Mouse (Mus musculus) kidney, postnatal 0 days (tissue): ENCODE results near the gene Ggcx. TPM values are rescaled to one million over a fixed set of nuclear protein-coding genes. Genes with fewer than 3 reads are reported as not detected.

ENCODE experiments used
- ATAC-seq: fragments of 200-750 bp; cut with Nextera tagmentation; replicated peaks from 2 replicates; pipeline ENCODE4 v1.8.0; 2017; ENCODE audit warnings: low read depth, moderate number of reproducible peaks, moderate TSS enrichment, moderate library complexity; ENCODE audit not compliant: low FRiP score
- DNase-seq: peaks from one replicate; pipeline ENCODE4 v3.0.0-alpha.2; 2016; ENCODE audit warnings: low spot score
- H3K27ac ChIP-seq: fragments of 300-500 bp; sonication (generic); 2 replicates; pipeline ENCODE4 v1.5.1; 2014; ENCODE audit warnings: mild to moderate bottlenecking
- H3K27me3 ChIP-seq: fragments of 300-500 bp; sonication (generic); 2 replicates; pipeline ENCODE4 v1.6.1; 2014; ENCODE audit warnings: low read length, mixed read lengths; ENCODE audit not compliant: insufficient read depth
- H3K36me3 ChIP-seq: fragments of 300-500 bp; sonication (generic); 2 replicates; pipeline ENCODE4 v1.6.1; 2014; ENCODE audit warnings: low read length, mixed read lengths; ENCODE audit not compliant: insufficient read depth
- H3K4me1 ChIP-seq: fragments of 300-500 bp; sonication (generic); replicated peaks from 2 replicates; pipeline ENCODE4 v1.6.1; 2014; ENCODE audit warnings: antibody characterized with exemption, low read length, mixed read lengths; ENCODE audit not compliant: insufficient read depth
- H3K4me2 ChIP-seq: fragments of 300-500 bp; sonication (generic); 2 replicates; pipeline ENCODE4 v1.6.1; 2014; ENCODE audit warnings: mild to moderate bottlenecking, low read length, moderate library complexity, mixed read lengths
- H3K4me3 ChIP-seq: fragments of 300-500 bp; sonication (generic); replicated peaks from 2 replicates; pipeline ENCODE4 v1.5.1; 2014; ENCODE audit warnings: low read depth, low read length
- H3K9ac ChIP-seq: fragments of 300-500 bp; sonication (generic); 2 replicates; pipeline ENCODE4 v1.6.1; 2014; ENCODE audit warnings: low read depth, low read length
- H3K9me3 ChIP-seq: fragments of 300-500 bp; sonication (generic); replicated peaks from 2 replicates; pipeline ENCODE4 v1.6.1; 2016; ENCODE audit warnings: low read length, inconsistent platforms, mixed read lengths
- CTCF ChIP-seq: IDR thresholded peaks from 2 replicates; pipeline ENCODE4 v1.5.1; 2016; ENCODE audit warnings: antibody characterized with exemption, low read depth, mild to moderate bottlenecking, moderate library complexity
- WGBS: fragments of 180-500 bp; shearing (Covaris S2); extraction: QIAGEN DNeasy Blood & Tissue Kit; methylation state at CpG from one replicate; pipeline ENCODE4 v1.1.7; 2014; 5-methylcytosine and 5-hydroxymethylcytosine counted together
- polyA plus RNA-seq: library from polyadenylated mRNA; unstranded; fragments of >200 nt; fragmentation: Nextera tagmentation; extraction: Ambion mirVana; gene quantifications from 2 replicates; pipeline ENCODE4 v1.2.1, GENCODE M21; 2015

The Ggcx gene
- polyA plus RNA-seq, 1 experiment from 2014 or later = 19.1 TPM

- H3K4me2 ChIP-seq = peak overlapping the region; percentile 71
- H3K9me3 ChIP-seq = no peaks in the 10 kb centered on the region
- H3K27me3 ChIP-seq = no peaks in the 10 kb centered on the region
- H3K36me3 ChIP-seq = peaks cover 7% of the 10 kb centered on the region
- ATAC-seq (peak; percentile 11; the same call in 1 of the 2 replicates), DNase-seq (peak; percentile 56)
- H3K9ac ChIP-seq = peak overlapping the region; percentile 83
- H3K27ac ChIP-seq = peak overlapping the region; percentile 99
- peaks cover 27% of the 10 kb centered on the region; the same call in 1 of the 2 replicates for H3K4me1 ChIP-seq
- WGBS = 8% methylated on average over 13 of the region's 13 CpGs
- H3K4me3 ChIP-seq = peak overlapping the region; percentile 57
- no peak for TF ChIP-seq CTCF
Observed at GRCm38 (mm10) chr6:72389471-72389940, 24.6 kb upstream of the Ggcx start.

GRCm38 (mm10) chr6:72389941-72390771, 24.0 kb upstream of the Ggcx start, which contains the start of gene Vamp8:
Gene Vamp8, minus strand, starts transcription at chr6:72390703.
- no peaks in the 10 kb centered on the region for H3K27me3 ChIP-seq
- DNase-seq (peak; percentile 87), ATAC-seq (peak; percentile 83)
- no peaks in the 10 kb centered on the region for H3K9me3 ChIP-seq
- H3K4me3 ChIP-seq = peak within 1 kb of the TSS; percentile 57
- peak within 1 kb of the TSS; percentile 83 for H3K9ac ChIP-seq
- TF ChIP-seq CTCF = peak; percentile 56; the same call in 1 of the 2 replicates
- peaks cover 27% of the 10 kb centered on the region; the same call in 1 of the 2 replicates for H3K4me1 ChIP-seq
- peak within 1 kb of the TSS; percentile 99 for H3K27ac ChIP-seq
- peak within 1 kb of the TSS; percentile 71 for H3K4me2 ChIP-seq
- peaks cover 5% of the 10 kb centered on the region for H3K36me3 ChIP-seq
- under 1% methylated on average over 33 of the region's 33 CpGs for WGBS

GRCm38 (mm10) chr6:72390795-72391521, 23.1 kb upstream of the Ggcx start:
- no peak for TF ChIP-seq CTCF
- Histone ChIP-seq H3K4me1 (peaks cover 27% of the 10 kb centered on the region; the same call in 1 of the 2 replicates), H3K36me3 (0 out of 2 replicates have a peak, but pooled peaks cover 2% of the 10 kb centered on the region), H3K9me3 (no peaks in the 10 kb centered on the region), H3K4me2 (peak overlapping the region; percentile 71), H3K9ac (peak overlapping the region; percentile 83), H3K4me3 (peak overlapping the region; percentile 57), H3K27me3 (no peaks in the 10 kb centered on the region), H3K27ac (peak overlapping the region; percentile 99)
- peak; percentile 75 for ATAC-seq
- peak; percentile 88 for DNase-seq
- 11% methylated on average over 12 of the region's 12 CpGs for WGBS

DNA sequence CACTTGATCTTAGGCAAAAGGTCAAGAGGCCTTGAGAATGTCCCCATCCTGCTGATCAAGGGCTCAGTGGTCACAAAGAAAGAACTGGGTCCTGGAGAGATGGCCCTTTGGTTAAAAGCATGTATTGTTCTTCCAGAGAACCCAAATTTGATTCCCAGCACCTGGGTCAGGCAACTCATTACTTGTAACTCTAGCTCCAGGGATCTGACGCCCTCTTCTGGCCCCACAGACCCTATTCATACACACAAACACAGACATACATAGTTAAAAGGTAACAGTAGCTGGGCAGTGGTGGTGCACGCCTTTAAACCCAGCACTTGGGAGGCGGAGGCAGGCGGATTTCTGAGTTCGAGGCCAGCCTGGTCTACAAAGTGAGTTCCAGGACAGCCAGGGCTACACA, 21.8 kb upstream of the Ggcx start:
- Histone ChIP-seq H3K36me3 (0 out of 2 replicates have a peak, but pooled peaks cover 2% of the 10 kb centered on the region), H3K9me3 (no peaks in the 10 kb centered on the region), H3K27ac (peak overlapping the region; percentile 99; the same call in 1 of the 2 replicates), H3K9ac (no peak overlapping the region), H3K27me3 (no peaks in the 10 kb centered on the region), H3K4me2 (no peak overlapping the region), H3K4me3 (no peak overlapping the region), H3K4me1 (peaks cover 27% of the 10 kb centered on the region; the same call in 1 of the 2 replicates)
- DNase-seq = no peak
- no peak for ATAC-seq
- WGBS = 91% methylated on average over 5 of the region's 5 CpGs
- TF ChIP-seq CTCF = peak; percentile 5; the same call in 1 of the 2 replicates

DNA sequence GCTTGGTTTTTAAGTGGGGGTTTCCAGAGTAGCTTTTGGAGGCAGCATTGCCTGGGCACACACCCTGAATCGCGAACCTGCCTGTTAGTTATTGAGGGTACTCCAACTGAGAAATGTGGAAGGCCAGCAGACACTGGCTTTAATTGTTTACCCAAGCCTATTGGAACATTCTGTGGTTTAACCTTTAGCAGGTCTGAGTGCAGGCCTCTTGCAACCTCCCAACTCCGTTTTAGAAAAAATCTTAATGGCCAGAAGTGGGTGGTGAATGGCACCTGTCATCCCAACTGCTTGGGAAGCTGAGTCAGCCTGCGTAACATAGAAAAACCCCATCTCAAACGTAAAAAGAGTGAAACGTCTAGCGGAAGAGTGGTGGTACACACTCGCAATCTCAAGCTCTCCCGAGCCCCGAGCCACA, 17.3 kb upstream of the Ggcx start:
- no peak for DNase-seq

GRCm38 (mm10) chr6:72399967-72400366, 14.1 kb upstream of the Ggcx start:
- Histone ChIP-seq H3K27me3 (no peaks in the 10 kb centered on the region), H3K4me3 (no peak overlapping the region), H3K9ac (no peak overlapping the region), H3K9me3 (no peaks in the 10 kb centered on the region), H3K4me1 (no peaks in the 10 kb centered on the region), H3K36me3 (no peaks in the 10 kb centered on the region), H3K27ac (no peak overlapping the region), H3K4me2 (no peak overlapping the region)
- ATAC-seq (no peak), DNase-seq (no peak)
- WGBS = 43% methylated on average over 2 of the region's 2 CpGs
- TF ChIP-seq CTCF = no peak

More for the DNA sequence above, 17.3 kb upstream of the Ggcx start:
- TF ChIP-seq CTCF = no peak
- no peaks in the 10 kb centered on the region for H3K27me3 ChIP-seq
- H3K4me1 ChIP-seq = no peaks in the 10 kb centered on the region
- H3K9me3 ChIP-seq = no peaks in the 10 kb centered on the region
- H3K27ac ChIP-seq = no peak overlapping the region
- no peak for ATAC-seq
- H3K4me2 ChIP-seq = no peak overlapping the region
- H3K4me3 ChIP-seq = no peak overlapping the region
- H3K9ac ChIP-seq = no peak overlapping the region
- WGBS = 68% methylated on average over 10 of the region's 10 CpGs
- H3K36me3 ChIP-seq = no peaks in the 10 kb centered on the region
